Mouse (Mus musculus) ES-CJ7 (cell line): ENCODE measurements at regions not wholly inside any gene's neighbourhood (a gene's known extent, or its start where the extent isn't known, plus 50 kb on each side); places are given as distances from the start of the nearest gene placed in this dataset.

Experiments
- DNase-seq: peaks from one replicate; pipeline ENCODE4 v3.0.0; 2011; ENCODE audit warnings: low read depth, low spot score

DNA sequence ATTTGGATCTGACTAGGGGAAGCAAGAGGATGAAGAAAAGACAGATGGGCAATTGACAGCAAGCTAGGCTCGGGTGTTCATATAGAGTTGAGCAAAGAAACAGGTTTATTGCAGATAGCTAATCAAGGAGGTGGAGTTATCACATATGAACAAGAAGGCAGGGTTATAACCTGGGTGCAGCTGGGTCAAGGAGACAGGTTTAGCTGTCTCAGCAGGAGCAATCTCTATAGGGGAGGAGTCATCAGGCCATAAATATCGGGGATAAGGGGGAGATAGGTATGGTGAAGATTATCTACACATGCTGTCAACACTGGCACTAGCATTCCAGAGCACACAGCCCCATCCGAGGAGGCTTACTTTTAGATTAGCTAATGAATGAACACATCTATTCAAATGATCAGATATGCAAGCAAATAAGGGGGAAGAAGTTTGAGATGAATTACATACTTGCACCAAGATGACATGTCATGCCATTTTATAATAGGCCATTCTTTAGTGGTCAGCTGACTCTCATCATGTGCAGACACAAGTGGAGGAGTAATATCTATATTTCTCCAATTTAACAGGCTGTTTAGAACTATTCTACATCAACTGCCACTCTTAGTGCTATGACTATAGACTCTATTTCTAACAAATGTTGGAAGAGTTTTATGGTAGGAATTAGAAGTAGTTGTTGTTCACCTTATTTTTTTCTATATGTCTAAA is 76.9 kb downstream of the Lhx9 start:
- no peak for DNase-seq

DNA sequence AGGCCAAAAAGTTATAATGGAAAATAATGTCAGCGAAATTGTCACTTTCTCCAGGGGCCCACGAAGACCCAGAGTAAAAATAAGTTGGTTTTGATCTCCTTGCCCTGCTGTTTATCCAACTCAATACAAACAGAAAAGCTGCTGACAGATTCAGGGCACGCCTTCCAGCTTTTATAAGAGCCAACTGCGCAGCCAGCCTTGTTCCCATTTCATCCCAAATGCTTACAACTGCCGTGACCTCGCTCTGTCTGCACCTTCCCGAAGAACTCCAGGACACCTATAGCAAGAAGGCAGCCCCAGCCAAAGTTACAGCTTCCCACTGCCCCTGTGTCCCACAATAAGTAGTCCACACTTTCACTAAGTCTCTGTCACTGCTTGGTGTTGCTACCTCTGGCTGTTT is 85.5 kb downstream of the Lhx9 start:
- no peak for DNase-seq

DNA sequence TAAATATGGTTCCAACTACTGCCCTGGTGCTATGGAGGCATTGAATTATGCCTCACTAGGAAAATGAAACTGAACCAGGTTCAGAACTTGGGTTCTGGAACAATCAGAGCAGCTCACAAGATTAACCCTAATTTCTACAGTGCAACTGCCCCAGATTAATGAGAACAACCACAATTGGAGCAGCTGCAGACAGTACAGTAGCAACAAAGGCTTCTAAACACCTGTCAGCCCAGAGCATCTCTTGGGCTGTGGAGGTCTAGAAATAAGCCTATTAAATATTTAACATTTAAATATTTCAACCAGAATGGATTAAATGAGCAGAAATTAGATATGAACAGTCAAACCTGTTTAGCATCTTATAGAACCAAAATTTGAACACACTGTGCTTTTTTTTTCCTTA is 90.6 kb downstream of the Lhx9 start:
- no peak for DNase-seq

DNA sequence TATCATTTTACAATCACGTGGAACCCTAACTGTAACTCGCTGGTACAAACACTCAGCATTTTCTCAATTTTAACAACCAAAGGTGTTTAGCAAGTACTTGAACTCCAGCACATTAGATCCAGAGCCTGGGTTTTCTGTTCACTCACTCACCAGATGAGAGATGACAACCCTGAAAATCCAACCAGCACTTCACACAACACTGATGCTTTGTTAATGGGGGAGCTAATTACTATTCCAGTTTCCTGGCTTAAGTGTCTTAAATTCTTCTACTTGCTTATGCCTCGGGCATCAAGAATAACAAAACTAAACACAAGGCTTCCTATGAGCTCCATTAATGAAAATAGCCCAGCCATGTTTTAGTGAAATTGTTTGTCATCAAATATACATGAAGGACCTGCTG is 113.4 kb upstream of the Nek7 start:
- no peak for DNase-seq

DNA sequence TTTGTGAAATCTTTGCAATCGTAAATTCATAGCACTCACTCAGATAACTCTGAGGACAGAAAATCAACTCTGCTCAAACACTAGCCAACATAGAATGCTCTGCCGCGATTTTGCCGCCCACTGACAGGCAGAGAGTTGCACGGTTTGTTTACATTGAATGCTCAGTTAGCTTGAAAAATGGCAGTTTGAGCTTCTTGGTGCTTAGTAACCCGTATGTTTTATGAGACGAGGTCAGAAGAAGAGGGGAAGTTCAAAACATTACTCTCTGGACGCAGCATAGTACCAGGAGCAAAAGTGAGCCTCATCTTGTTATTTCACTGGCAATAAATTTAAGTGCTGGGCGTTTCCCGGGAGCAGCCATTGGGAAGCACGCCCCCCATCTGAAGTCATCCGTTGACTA is 111.1 kb upstream of the Nek7 start:
- DNase-seq = no peak

DNA sequence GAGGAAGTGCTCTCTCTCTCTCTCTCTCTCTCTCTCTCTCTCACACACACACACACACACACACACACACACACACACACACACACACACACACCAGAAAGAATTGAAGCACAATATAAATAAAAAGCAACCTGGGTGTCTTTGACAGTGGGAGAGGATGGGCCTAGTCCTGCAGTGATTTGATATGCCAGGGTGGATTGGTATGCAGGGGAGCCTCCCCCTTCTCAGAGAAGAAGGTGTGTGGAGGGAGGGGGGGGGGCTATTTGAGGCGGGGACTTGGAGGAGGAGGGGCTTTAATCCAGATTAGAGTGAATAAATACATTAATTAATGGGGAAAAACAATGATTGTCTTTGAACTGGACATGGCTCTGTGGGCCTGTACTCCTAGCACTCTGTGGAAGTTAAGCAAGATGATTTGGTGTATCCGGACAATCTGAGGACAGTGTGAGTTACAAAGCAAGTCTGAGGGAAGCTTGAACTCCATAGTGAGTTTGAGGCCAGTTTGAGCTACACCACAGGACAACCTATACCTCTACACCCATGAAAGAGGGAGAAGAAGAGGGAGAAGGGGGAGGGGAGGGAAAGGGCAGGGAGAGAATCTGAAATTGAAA is 109.3 kb upstream of the Nek7 start:
- no peak for DNase-seq

DNA sequence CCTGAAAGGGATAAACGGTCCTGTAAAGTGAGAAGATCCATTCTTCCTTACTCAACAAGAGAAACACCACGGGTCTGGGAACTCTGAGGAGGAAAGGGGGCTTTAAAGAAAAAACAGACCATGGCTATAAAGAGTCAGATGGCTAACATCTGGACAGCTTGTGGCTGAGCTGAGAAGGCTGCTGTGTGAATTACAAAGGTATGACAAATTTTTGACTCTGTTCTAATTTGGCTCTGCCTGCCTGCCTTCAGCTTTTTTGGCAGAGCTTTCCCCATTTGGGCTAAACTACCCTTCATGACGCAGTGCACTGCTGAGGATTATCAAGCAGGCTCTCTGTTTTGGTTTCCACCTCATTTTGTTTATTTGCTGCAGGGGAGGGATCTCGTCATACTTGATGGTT is 100.8 kb upstream of the Nek7 start:
- no peak for DNase-seq

DNA sequence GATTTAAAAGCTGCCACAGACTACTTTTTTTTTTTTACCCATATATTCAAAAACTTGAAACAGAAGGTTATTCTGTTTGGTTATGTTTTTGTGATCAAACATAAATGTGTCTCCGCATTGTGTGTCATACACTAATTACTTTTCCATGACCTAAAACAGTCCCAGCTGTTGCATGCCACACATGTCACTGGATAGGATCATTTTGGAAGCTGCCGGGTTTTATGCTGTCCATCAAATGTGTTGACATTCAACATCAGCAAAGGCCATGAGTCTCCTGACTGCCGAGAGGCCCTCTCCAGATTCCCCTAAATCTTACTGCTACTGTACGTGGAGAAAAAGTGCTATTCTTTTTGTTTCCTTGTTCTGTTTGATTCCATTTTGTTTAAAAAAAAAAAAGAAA is 99.4 kb upstream of the Nek7 start:
- DNase-seq = no peak

DNA sequence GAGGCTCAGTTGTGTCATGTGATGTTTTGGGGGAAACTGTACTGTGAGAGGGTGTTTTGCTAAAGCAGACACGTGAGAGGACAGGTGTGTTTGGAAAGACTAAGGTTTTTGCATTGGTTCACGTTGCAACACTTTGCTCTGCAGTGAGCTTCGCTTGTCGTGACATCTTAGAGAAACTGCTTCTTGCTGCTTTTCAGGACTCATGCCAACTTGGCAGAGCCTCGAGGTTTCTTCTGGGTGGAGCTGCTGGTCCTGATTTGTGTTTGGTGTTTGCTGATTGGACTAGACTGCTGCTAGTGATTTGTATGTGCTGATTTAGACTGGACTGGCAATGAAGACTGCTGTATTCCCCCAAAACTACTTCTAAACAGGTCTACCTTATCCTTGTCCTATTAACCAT is 97.0 kb upstream of the Nek7 start:
- DNase-seq = no peak

DNA sequence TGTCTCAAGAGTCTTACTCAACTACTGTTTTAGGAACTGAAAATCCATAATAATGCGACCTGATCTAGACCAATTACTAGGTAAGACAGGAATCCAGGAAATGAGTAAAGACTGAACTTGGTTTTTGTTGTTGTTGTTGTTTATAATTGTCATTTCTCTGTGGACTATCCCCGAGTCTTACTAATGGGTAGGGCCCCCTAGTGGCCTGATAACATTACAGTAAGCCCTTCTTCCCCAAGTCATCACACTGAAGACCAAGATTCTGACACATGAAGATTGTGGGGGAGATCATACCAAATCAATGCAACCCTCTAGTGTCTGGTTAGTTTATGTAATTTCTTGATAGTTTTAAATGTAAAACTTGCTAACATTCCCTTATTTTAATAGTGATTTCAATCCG is 95.2 kb upstream of the Nek7 start:
- DNase-seq = peak; percentile 13

DNA sequence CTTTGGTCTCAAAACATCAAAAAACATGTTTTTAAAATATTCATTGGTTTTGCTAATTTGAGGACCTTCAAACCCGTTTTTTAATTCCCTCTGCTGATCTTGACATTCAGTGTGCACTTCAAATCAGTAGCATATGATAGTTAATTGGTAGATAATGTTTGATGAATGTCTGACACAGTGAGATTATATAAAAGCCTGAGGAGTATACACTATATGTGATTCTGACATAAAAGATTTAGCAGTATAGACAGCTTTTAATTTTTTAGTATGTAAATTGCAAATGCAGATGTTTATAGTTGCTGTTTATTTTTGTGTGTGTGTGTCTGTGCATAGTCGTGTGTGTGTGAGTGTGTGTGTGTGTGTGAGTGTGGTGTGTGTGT is 89.3 kb upstream of the Nek7 start:
- DNase-seq = no peak

DNA sequence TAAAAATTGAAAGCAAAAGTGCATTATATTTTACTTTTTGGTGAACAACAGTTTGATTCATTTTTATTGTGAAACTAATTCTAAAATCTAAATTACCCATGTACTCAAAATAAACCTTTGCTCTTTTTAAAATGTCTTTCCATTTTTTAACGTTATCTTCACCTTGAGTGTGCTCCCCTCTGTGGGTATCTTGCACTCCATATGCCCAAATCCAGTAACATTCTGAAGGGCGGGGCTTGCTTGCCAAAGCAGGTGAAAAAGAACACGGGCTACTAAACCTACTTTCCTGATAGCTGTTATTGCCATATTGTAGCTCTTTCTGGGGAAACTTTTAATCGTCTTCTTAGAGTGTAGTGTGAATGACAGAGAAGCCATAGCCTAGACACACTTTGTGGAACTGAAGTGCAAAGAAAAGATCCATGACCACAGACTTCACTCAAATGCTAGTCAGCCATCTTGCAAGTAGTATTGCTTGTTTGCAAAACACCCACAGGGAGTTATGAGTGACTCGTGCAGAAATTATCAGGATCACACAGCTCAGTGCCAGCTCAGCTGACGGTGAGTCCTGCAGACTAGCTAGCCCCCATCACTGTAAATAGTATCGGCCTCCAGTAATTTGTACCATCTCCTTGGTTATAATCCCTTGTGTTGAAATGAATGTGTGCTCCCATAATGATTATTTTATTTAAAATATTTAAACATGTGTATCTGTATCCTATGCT is 88.7 kb upstream of the Nek7 start:
- no peak for DNase-seq

DNA sequence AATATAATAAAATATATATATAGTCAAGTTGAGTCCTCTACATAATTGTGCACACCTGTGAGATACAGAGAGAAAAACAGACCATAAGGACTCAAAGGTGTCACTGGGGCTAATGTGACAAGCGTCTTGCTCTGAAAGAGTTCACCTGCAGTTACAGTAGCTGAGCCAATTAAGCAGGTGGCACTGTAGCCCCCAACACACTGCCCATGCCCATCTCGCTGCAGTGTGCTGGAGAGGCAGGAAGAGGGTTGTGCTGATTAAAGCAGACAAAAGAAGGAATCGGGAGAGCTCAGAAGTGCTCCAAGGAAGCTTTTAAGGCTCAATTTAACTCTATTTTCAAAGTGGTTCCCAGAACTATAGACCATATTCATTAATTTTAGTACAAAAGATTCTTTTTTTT is 88.0 kb upstream of the Nek7 start:
- DNase-seq = no peak

DNA sequence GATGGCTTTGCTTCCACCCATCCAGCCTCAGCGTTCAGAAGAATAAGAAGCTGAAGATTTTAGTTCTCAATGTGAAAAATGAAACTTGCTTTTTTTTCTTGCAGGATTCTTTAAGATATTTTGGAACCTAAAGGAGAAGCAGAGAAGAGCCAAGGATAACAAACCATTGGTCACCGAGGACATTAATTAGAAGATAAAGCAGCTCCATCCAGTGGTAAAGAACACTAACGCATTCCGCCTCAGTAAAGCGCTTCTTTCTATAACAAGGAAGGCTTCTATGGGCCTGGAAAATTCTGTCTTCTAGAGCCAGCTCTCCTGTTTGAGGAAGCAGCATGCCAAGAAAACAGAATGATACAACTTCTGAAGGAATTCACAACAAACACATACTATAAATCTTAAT is 83.3 kb upstream of the Nek7 start:
- DNase-seq = no peak

DNA sequence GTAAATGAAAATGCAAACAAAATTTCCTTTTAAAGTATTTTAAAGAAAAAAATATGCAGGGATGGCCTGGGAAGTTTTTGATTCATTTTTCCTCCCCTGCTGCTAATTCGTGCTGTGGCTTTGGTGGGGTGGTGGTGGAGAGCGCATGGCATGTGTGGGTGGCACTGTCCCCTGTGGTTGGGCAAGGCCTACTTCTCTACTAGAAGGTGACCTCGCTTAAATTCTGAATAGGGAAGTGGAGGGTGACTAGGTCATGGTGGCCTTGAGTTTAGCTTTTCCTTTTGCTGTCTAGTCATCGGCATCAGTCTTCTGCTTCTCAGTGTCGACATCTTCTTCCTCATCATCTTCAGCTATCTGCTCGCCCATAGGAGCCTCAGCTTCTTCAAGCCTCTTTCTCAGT is 69.3 kb upstream of the Nek7 start:
- no peak for DNase-seq

DNA sequence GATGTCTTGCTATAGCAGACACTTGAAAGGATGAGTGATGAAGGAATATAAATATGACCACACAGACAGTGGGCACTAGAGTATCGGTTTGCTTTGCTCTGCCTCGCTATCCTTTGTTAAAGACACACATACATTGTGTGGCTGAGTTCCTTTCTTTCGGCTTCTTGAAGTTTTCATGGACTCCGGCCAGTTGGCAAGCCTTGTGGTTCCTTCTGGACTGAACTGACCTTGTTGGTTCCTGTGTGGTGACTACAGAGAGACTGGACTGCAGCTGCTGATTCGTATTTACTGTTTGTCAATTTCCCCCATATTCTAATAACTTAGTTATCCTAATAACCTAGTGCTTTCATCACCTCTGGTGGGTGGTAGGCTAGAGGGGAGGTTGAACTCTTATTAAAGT is 66.8 kb upstream of the Nek7 start:
- no peak for DNase-seq

DNA sequence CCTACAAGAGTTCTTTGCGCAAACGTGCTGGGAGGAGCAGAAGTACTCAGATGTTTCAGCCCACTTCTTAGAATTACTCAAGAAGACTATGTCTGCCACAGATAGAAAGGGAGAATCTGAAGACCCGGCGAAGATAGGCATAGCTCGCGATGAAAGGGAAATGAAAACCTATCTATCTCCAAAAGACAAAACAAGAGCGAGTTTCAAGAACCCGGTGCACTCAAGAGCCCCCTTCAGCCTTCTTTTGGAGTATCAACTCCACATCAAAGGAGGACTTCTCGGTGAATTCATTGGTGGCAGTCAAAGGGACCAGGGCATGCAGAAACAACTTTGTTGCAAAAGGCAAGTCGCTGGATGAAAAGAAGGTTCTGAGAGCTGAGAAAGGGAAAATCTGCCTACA is 63.8 kb upstream of the Nek7 start:
- no peak for DNase-seq

DNA sequence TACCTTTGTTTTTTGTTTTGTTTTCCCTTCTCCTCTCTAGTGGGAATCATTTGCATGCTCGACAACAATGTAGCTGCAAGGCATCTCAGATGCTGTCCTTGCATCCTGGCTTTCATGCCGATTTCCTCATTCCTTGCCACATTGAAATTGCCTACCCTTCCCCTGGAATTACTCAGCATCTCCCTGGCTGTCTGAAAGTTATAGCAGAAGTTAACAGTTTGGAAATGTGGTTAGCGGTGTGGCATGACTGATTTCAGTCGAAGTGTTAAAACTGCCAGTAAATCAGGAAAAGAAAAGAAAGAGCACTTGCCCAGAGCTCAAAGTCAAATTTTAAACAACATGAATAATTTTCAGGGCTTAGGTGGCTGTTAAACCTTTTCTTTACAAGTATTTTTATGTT is 62.0 kb upstream of the Nek7 start:
- DNase-seq = no peak

DNA sequence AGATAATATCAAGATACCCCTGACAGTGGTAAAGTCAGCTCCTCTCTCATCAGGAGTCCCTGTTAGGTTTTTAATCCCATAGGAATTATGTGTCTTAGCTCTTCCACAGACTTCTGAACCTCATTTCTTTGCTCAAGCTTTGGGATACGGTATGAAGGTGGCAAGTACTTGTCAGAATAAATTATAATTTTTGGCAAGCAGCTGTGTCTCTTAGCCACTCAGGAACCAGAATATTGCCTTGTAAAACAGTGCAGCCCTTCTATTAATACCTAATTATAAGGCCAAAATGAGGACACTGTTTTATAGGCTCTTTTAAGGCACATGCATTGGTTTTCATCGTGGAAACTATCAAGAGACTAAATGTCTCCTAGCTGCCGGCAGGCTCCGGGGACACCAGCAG is 54.3 kb upstream of the Nek7 start:
- DNase-seq = no peak
